Comparison of ENCODE assay signal across 21 mouse cellular contexts in genomic region chr2:26522327-26522726, GRCm38 (mm10). TPM values are rescaled to one million over a fixed set of nuclear protein-coding genes. Genes with fewer than 3 reads are reported as not detected.
DNase-seq lines count a peak whose midpoint lies in the region; ATAC-seq and TF ChIP-seq lines count a peak whose summit lies in the region.
"Had no signal": no experiment of that assay in that cellular context is flagged by ENCODE, and none has a peak within 500 bp of the region (broad histone marks: within the 10 kb centered on the region; RNA-seq: fewer than 3 reads in every experiment).

No protein-coding gene starts in this region.

- peaks cover 6 to 15% of the 10 kb centered on the region in 2 experiments; a peak in 3 of 4 replicates for H3K4me1 ChIP-seq in CH12.LX (ENCODE audit: control insufficient read depth in 1 of 2, insufficient read depth in 2 of 2)
- H3K4me1 ChIP-seq in brown adipose tissue, adult 24 weeks (ENCODE audit: control insufficient read depth, insufficient read depth, insufficient read length, low read length), result peaks cover 22% of the 10 kb centered on the region
- peaks cover 31% of the 10 kb centered on the region for H3K4me1 ChIP-seq in hindbrain, embryonic 12.5 days

- TF ChIP-seq RAD21 in CH12.LX (IDR thresholded peaks at IDR 0.05; ENCODE audit: low read depth, low read length), result no peak

- no peak overlapping the region for H3K9ac ChIP-seq in CH12.LX (ENCODE audit: insufficient read depth, low read depth)
- H3K9ac ChIP-seq in hindbrain, embryonic 12.5 days, result no peak overlapping the region

- peak; percentile 63; the same call in 1 of the 2 replicates for TF ChIP-seq EP300 in CH12.LX (IDR thresholded peaks at IDR 0.05; ENCODE audit: low read length)

- no peaks in the 10 kb centered on the region for H3K9me3 ChIP-seq in CH12.LX (replicated peaks; ENCODE audit: low read length)
- no peaks in the 10 kb centered on the region for H3K9me3 ChIP-seq in hindbrain, embryonic 12.5 days (replicated peaks)
- H3K9me3 ChIP-seq: G1E had no signal

- in situ Hi-C loops in CH12.LX (cut with MboI; ENCODE audit: low pct_ligation_motif_present, low pct_unique_long_range_greater_than_20kb, low sequenced_read_pairs), result no loop called here

- H3K27ac ChIP-seq in CH12.LX (ENCODE audit: insufficient read depth, low read depth), result no peak overlapping the region
- H3K27ac ChIP-seq in brown adipose tissue, adult 24 weeks (replicated peaks; ENCODE audit: low read depth, low read length), result peak overlapping the region; percentile 23; the same call in 1 of the 2 replicates
- H3K27ac ChIP-seq in hindbrain, embryonic 12.5 days, result no peak overlapping the region

- H3K4me2 ChIP-seq in CH12.LX (ENCODE audit: insufficient read depth, low read depth, poor library complexity, severe bottlenecking), result no peak overlapping the region
- no peak overlapping the region for H3K4me2 ChIP-seq in hindbrain, embryonic 12.5 days (replicated peaks)

- TF ChIP-seq POLR2A in CH12.LX (IDR thresholded peaks at IDR 0.05; ENCODE audit: low read depth, low read length), result no peak

- no peaks in the 10 kb centered on the region for H3K27me3 ChIP-seq in CH12.LX (replicated peaks)
- no peaks in the 10 kb centered on the region for H3K27me3 ChIP-seq in hindbrain, embryonic 12.5 days
- H3K27me3 ChIP-seq: Patski had no signal

- no peak for TF ChIP-seq CTCF in CH12.LX (conservative IDR thresholded peaks at IDR 0.05 in 1 of 2, IDR thresholded peaks at IDR 0.05 in 1 of 2; ENCODE audit: low read depth in 2 of 2, low read length in 2 of 2)

- no peaks in the 10 kb centered on the region for H3K36me3 ChIP-seq in CH12.LX (replicated peaks in 1 of 2; ENCODE audit: control insufficient read depth in 1 of 2, insufficient read depth in 1 of 2, low read length in 1 of 2)
- H3K36me3 ChIP-seq in hindbrain, embryonic 12.5 days, result no peaks in the 10 kb centered on the region
- H3K36me3 ChIP-seq: G1E had no signal

- no peak for ATAC-seq in hindbrain, embryonic 12.5 days (ENCODE audit: low FRiP score)
- ATAC-seq: activated CD4-positive, CD25-positive, alpha-beta regulatory T cell, adult 4 months; CD4-positive, CD25-positive, alpha-beta regulatory T cell, adult 4 months; Patski had no signal

- no peak for DNase-seq in CH12.LX (ENCODE audit: extremely low read depth)
- DNase-seq in gastrocnemius, postnatal 36 days, result no peak
- DNase-seq: adrenal gland, adult 2 months; adrenal gland, adult 8-10 months; adrenal gland, postnatal 10 days; adrenal gland, postnatal 14 days; adrenal gland, postnatal 25 days; adrenal gland, postnatal 36 days; B cell, adult 2 months; cerebellum, adult 11 months; cerebellum, adult 11-12 months; cerebellum, adult 18-20 months; cerebellum, adult 2 months; cerebellum, adult 8-10 months had no signal

- no peak overlapping the region for H3K4me3 ChIP-seq in CH12.LX (replicated peaks in 1 of 3; ENCODE audit: low read depth in 2 of 3, low read length in 2 of 3, poor library complexity in 1 of 3)
- no peak overlapping the region for H3K4me3 ChIP-seq in brown adipose tissue, adult 24 weeks (ENCODE audit: insufficient read depth, low read depth, low read length)
- no peak overlapping the region for H3K4me3 ChIP-seq in hindbrain, embryonic 12.5 days

- dilution Hi-C loops in CH12.LX (cut with MboI; ENCODE audit: extremely low pct_ligation_motif_present, extremely low pct_unique_long_range_greater_than_20kb, low sequenced_read_pairs), result no loop called here

- intact Hi-C loops in gastrocnemius, postnatal 36 days (cut with DNase I), result no loop called here

- WGBS in hindbrain, embryonic 12.5 days, result 93% methylated on average over 4 of the region's 4 CpGs

- no peaks in the 10 kb centered on the region for H3K79me2 ChIP-seq in CH12.LX (replicated peaks; ENCODE audit: control insufficient read depth, extremely low read depth, insufficient read depth, poor library complexity, severe bottlenecking)

TF ChIP-seq in CH12.LX, 34 proteins besides CTCF, POLR2A, EP300 and RAD21:
- TF ChIP-seq ZNF384 (IDR thresholded peaks at IDR 0.05; ENCODE audit: low read depth, low read length) (no peak), GABPA (IDR thresholded peaks at IDR 0.05; ENCODE audit: insufficient replicate concordance, low read depth, low read length) (no peak), ETS1 (conservative IDR thresholded peaks at IDR 0.05; ENCODE audit: low read depth, low read length) (no peak), JUN (IDR thresholded peaks at IDR 0.05; ENCODE audit: insufficient read depth, low read depth, low read length) (peak; percentile 53; the same call in 1 of the 2 replicates), MAFK (IDR thresholded peaks at IDR 0.05; ENCODE audit: insufficient replicate concordance, low read length) (no peak), NRF1 (IDR thresholded peaks at IDR 0.05; ENCODE audit: low read depth, low read length) (no peak), E2F4 (IDR thresholded peaks at IDR 0.05; ENCODE audit: insufficient replicate concordance, low read depth, low read length) (no peak)
TF ChIP-seq in CH12.LX: peak in this region for 1.

RNA-seq across cellular contexts. Expression of gene Notch1, which starts 5.9 kb away (rescaled TPM):
- total RNA-seq in CH12.LX (2012; rRNA removed) (11.4 and 13.1 TPM in 2 replicates), CH12.LX (2014; rRNA removed) (0.86 and 0.98 TPM in 2 replicates)
- 2.7 and 3.8 TPM in 2 replicates for polyA plus RNA-seq in CH12.LX (2012; ENCODE audit: insufficient read length, low read depth)
- polyA plus RNA-seq in brown adipose tissue, adult 24 weeks (2012; ENCODE audit: insufficient read depth, insufficient read length, missing spikeins), result 5.6 and 8.9 TPM in 2 replicates
- total RNA-seq in gastrocnemius, postnatal 36 days (2021), result 1 to 10 TPM; 7.7 to 8.0 TPM
- 38.0 and 41.0 TPM in 2 replicates for polyA plus RNA-seq in hindbrain, embryonic 12.5 days (2016; fragmentation: Nextera tagmentation; extraction: Ambion mirVana)
- total RNA-seq: MEL had no signal

RNA-seq across cellular contexts. Expression of gene Egfl7, which starts 57.5 kb away (rescaled TPM):
- total RNA-seq in CH12.LX (2012; rRNA removed) (35.0 and 39.3 TPM in 2 replicates), CH12.LX (2014; rRNA removed) (18.9 and 20.1 TPM in 2 replicates)
- polyA plus RNA-seq in CH12.LX (2012; ENCODE audit: insufficient read length, low read depth), result 21.4 and 24.7 TPM in 2 replicates
- polyA plus RNA-seq in brown adipose tissue, adult 24 weeks (2012; ENCODE audit: insufficient read depth, insufficient read length, missing spikeins), result 75.5 and 80.4 TPM in 2 replicates
- 10 to 100 TPM; 50.0 to 62.2 TPM for total RNA-seq in gastrocnemius, postnatal 36 days (2021)
- polyA plus RNA-seq in hindbrain, embryonic 12.5 days (2016; fragmentation: Nextera tagmentation; extraction: Ambion mirVana), result 61.4 and 72.1 TPM in 2 replicates
- polyA plus RNA-seq: CD4-positive, CD25-positive, alpha-beta regulatory T cell, adult 4 months had no signal
